Mouse (Mus musculus) E14TG2a.4 (cell line): ENCODE data around the gene Fem1b.

ENCODE experiments used
- CTCF ChIP-seq: conservative IDR thresholded peaks from 2 replicates; pipeline ENCODE4 v1.5.1; 2014; ENCODE audit warnings: low read length
- POU5F1 ChIP-seq: IDR thresholded peaks from 2 replicates; pipeline ENCODE4 v1.6.1; 2014; ENCODE audit warnings: low read length, borderline replicate concordance

DNA sequence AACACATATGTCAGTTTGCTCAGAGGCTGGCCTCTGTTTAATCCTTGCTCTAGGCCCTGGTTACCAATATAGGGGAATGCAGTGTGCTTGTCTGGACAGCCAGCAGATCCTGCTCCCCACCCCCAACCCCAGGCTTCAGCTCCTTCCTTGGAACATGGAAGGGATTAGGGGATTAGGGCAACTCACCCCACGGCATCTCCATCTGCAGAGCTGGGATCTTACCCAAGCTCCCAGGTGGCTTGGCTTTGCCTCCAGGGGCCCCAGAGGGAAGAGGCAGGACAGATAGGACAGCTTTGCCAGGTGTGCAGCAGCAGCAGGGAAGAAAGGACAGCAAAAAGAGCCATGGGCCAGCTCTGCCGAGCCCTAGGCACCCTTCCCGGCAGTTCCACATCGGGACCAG lies 49.1 kb upstream of the Fem1b start:
- no peak for TF ChIP-seq CTCF
- TF ChIP-seq POU5F1 = no peak
